13 mouse cellular contexts compared by ENCODE assay signal in genomic region chr7:4655916-4656315, GRCm38 (mm10). TPM values are rescaled to one million over a fixed set of nuclear protein-coding genes. Genes with fewer than 3 reads are reported as not detected.
DNase-seq lines count a peak whose midpoint lies in the region; ATAC-seq lines count a peak whose summit lies in the region.
"Had no signal": no experiment of that assay in that cellular context is flagged by ENCODE, and none has a peak within 500 bp of the region (broad histone marks: within the 10 kb centered on the region; RNA-seq: fewer than 3 reads in every experiment).

No protein-coding gene starts in this region.

- H3K9me3 ChIP-seq in heart, embryonic 13.5 days, result no peaks in the 10 kb centered on the region
- H3K9me3 ChIP-seq in megakaryocyte, embryonic 14.5 days, result no peaks in the 10 kb centered on the region
- H3K9me3 ChIP-seq in neural tube, embryonic 14.5 days (ENCODE audit: control insufficient read depth, low read length), result no peaks in the 10 kb centered on the region

- 70% methylated on average over 1 of the region's 1 CpGs for WGBS in heart, embryonic 13.5 days
- WGBS in neural tube, embryonic 14.5 days, result 88% methylated on average over 1 of the region's 1 CpGs

- peaks cover 79% of the 10 kb centered on the region for H3K4me1 ChIP-seq in heart, embryonic 13.5 days
- peaks cover 82% of the 10 kb centered on the region for H3K4me1 ChIP-seq in megakaryocyte, embryonic 14.5 days
- H3K4me1 ChIP-seq in neural tube, embryonic 14.5 days (ENCODE audit: control insufficient read depth, insufficient read depth, low read length), result peaks cover 16% of the 10 kb centered on the region

- peak overlapping the region; percentile 99; the same call in 1 of the 2 replicates for H3K9ac ChIP-seq in heart, embryonic 13.5 days
- no peak overlapping the region for H3K9ac ChIP-seq in neural tube, embryonic 14.5 days (replicated peaks; ENCODE audit: low read depth, low read length)

- no peaks in the 10 kb centered on the region for H3K27me3 ChIP-seq in heart, embryonic 13.5 days (replicated peaks)
- H3K27me3 ChIP-seq in megakaryocyte, embryonic 14.5 days (replicated peaks), result no peaks in the 10 kb centered on the region
- no peaks in the 10 kb centered on the region for H3K27me3 ChIP-seq in neural tube, embryonic 14.5 days (ENCODE audit: control insufficient read depth, insufficient read depth, low read length)

- DNase-seq in heart, postnatal 4 days, result no peak
- peak; percentile 23 for DNase-seq in adipocyte (ENCODE audit: low spot score)
- no peak for DNase-seq in left cerebral cortex, postnatal 36 days (ENCODE audit: low spot score in 2 of 2)
- DNase-seq in layer of hippocampus, adult 9-10 months (ENCODE audit: low spot score), result no peak
- DNase-seq: cerebellum, postnatal 36 days; heart, adult 18-20 months; kidney, adult 9 months; right cerebral cortex, postnatal 4 days had no signal

- no peak overlapping the region for H3K27ac ChIP-seq in heart, embryonic 13.5 days (replicated peaks)
- no peak overlapping the region for H3K27ac ChIP-seq in neural tube, embryonic 14.5 days (ENCODE audit: low read depth, low read length)

- no peak overlapping the region for H3K4me3 ChIP-seq in heart, embryonic 13.5 days
- H3K4me3 ChIP-seq in megakaryocyte, embryonic 14.5 days (replicated peaks), result peak overlapping the region; percentile 98
- H3K4me3 ChIP-seq in neural tube, embryonic 14.5 days (ENCODE audit: low read depth, low read length), result no peak overlapping the region

- ATAC-seq in heart, embryonic 13.5 days (ENCODE audit: extremely low read depth, insufficient number of reproducible peaks, low FRiP score, low TSS enrichment), result no peak
- ATAC-seq in megakaryocyte, adult 5-6 weeks (ENCODE audit: poor library complexity, severe bottlenecking), result no peak
- ATAC-seq in neural tube, embryonic 14.5 days (ENCODE audit: low read depth), result no peak

- intact Hi-C loops in left cerebral cortex, postnatal 36 days (cut with DNase I), result no loop called here

- H3K36me3 ChIP-seq in heart, embryonic 13.5 days, result peaks cover 21% of the 10 kb centered on the region
- peaks cover 55% of the 10 kb centered on the region for H3K36me3 ChIP-seq in megakaryocyte, embryonic 14.5 days (replicated peaks; ENCODE audit: low read length)
- no peaks in the 10 kb centered on the region; the same call in 1 of the 2 replicates for H3K36me3 ChIP-seq in neural tube, embryonic 14.5 days (ENCODE audit: control insufficient read depth, insufficient read depth, low read length)

- peak overlapping the region; percentile 98; the same call in 1 of the 2 replicates for H3K4me2 ChIP-seq in heart, embryonic 13.5 days
- H3K4me2 ChIP-seq in neural tube, embryonic 14.5 days (ENCODE audit: low read depth, low read length), result 0 out of 2 replicates have a peak overlapping the region, but pooled peaks have one; percentile 0

RNA-seq across cellular contexts. Expression of gene Ppp6r1, which starts 2.9 kb away (rescaled TPM):
- polyA plus RNA-seq in heart, embryonic 13.5 days (2015; fragmentation: Nextera tagmentation; extraction: Ambion mirVana), result 7.2 and 7.4 TPM in 2 replicates
- total RNA-seq in heart, postnatal 4 days (2021), result 10 to 100 TPM; 79.1 to 81.3 TPM
- 361 and 465 TPM in 2 replicates for polyA plus RNA-seq in megakaryocyte, embryonic 14.5 days (2012; ENCODE audit: insufficient read depth, low replicate concordance)
- 71.1 and 72.6 TPM in 2 replicates for total RNA-seq in megakaryocyte, adult 5-6 weeks (2015)
- 85.6 and 101 TPM in 2 replicates for total RNA-seq in megakaryocyte, adult 5-6 weeks (2017)
- 6.1 and 10.9 TPM in 2 replicates for polyA plus RNA-seq in neural tube, embryonic 14.5 days (2014; fragmentation: Nextera tagmentation; extraction: Ambion mirVana)
- total RNA-seq in left cerebral cortex, postnatal 36 days (2021), result 100 to 1,000 TPM; 138 to 145 TPM

RNA-seq across cellular contexts. Expression of gene Tmem86b, which starts 24.7 kb away (rescaled TPM):
- polyA plus RNA-seq in heart, embryonic 13.5 days (2015; fragmentation: Nextera tagmentation; extraction: Ambion mirVana), result 2.4 TPM in 2 replicates
- total RNA-seq in heart, postnatal 4 days (2021), result 1 to 10 TPM; 6.6 to 8.5 TPM
- polyA plus RNA-seq in megakaryocyte, embryonic 14.5 days (2012; ENCODE audit: insufficient read depth, low replicate concordance), result 5.3 and 15.1 TPM in 2 replicates
- 8.9 and 10.7 TPM in 2 replicates for total RNA-seq in megakaryocyte, adult 5-6 weeks (2015)
- 13.6 and 22.1 TPM in 2 replicates for total RNA-seq in megakaryocyte, adult 5-6 weeks (2017)
- polyA plus RNA-seq in neural tube, embryonic 14.5 days (2014; fragmentation: Nextera tagmentation; extraction: Ambion mirVana), result 3.3 and 3.4 TPM in 2 replicates
- 10 to 100 TPM; 10.0 to 16.8 TPM for total RNA-seq in left cerebral cortex, postnatal 36 days (2021)

RNA-seq across cellular contexts. Expression of gene Hspbp1, which starts 29.0 kb away (rescaled TPM):
- polyA plus RNA-seq in heart, embryonic 13.5 days (2015; fragmentation: Nextera tagmentation; extraction: Ambion mirVana), result 74.0 and 79.9 TPM in 2 replicates
- 10 to 100 TPM; 51.5 to 54.7 TPM for total RNA-seq in heart, postnatal 4 days (2021)
- 71.8 and 116 TPM in 2 replicates for polyA plus RNA-seq in megakaryocyte, embryonic 14.5 days (2012; ENCODE audit: insufficient read depth, low replicate concordance)
- 12.7 and 16.9 TPM in 2 replicates for total RNA-seq in megakaryocyte, adult 5-6 weeks (2015)
- total RNA-seq in megakaryocyte, adult 5-6 weeks (2017), result 9.8 and 15.3 TPM in 2 replicates
- 141 and 143 TPM in 2 replicates for polyA plus RNA-seq in neural tube, embryonic 14.5 days (2014; fragmentation: Nextera tagmentation; extraction: Ambion mirVana)
- total RNA-seq in left cerebral cortex, postnatal 36 days (2021), result 100 to 1,000 TPM; 100 to 106 TPM

RNA-seq across cellular contexts. Expression of gene Brsk1, which starts 34.5 kb away (rescaled TPM):
- polyA plus RNA-seq in heart, embryonic 13.5 days (2015; fragmentation: Nextera tagmentation; extraction: Ambion mirVana), result 0.46 and 0.91 TPM in 2 replicates
- total RNA-seq in heart, postnatal 4 days (2021), result 1 to 10 TPM; 4.1 to 5.9 TPM
- polyA plus RNA-seq in megakaryocyte, embryonic 14.5 days (2012; ENCODE audit: insufficient read depth, low replicate concordance), result 0.08 TPM in 1 of 2 replicates, not detected in the other
- total RNA-seq in megakaryocyte, adult 5-6 weeks (2015), result not detected in 2 replicates
- total RNA-seq in megakaryocyte, adult 5-6 weeks (2017), result not detected in 2 replicates
- polyA plus RNA-seq in neural tube, embryonic 14.5 days (2014; fragmentation: Nextera tagmentation; extraction: Ambion mirVana), result 10.1 and 12.9 TPM in 2 replicates
- 100 to 1,000 TPM; 398 to 475 TPM for total RNA-seq in left cerebral cortex, postnatal 36 days (2021)

RNA-seq across cellular contexts. Expression of gene Ptprh, which starts 52.1 kb away (rescaled TPM):
- 0.04 TPM in 1 of 2 replicates, not detected in the other for polyA plus RNA-seq in heart, embryonic 13.5 days (2015; fragmentation: Nextera tagmentation; extraction: Ambion mirVana)
- not detected for total RNA-seq in heart, postnatal 4 days (2021)
- 0.16 TPM in 1 of 2 replicates, not detected in the other for polyA plus RNA-seq in megakaryocyte, embryonic 14.5 days (2012; ENCODE audit: insufficient read depth, low replicate concordance)
- total RNA-seq in megakaryocyte, adult 5-6 weeks (2015), result not detected in 2 replicates
- total RNA-seq in megakaryocyte, adult 5-6 weeks (2017), result not detected in 2 replicates
- polyA plus RNA-seq in neural tube, embryonic 14.5 days (2014; fragmentation: Nextera tagmentation; extraction: Ambion mirVana), result 0.20 and 0.22 TPM in 2 replicates
- total RNA-seq in left cerebral cortex, postnatal 36 days (2021), result under 1 TPM; 0.84 to 0.95 TPM
- total RNA-seq: heart, adult 18-20 months had no signal
- polyA plus RNA-seq: urinary bladder, adult 2 months had no signal
